Mouse (Mus musculus) heart, adult 18-20 months (tissue): ENCODE results near the gene Higd1b. TPM values are rescaled to one million over a fixed set of nuclear protein-coding genes. Genes with fewer than 3 reads are reported as not detected.

ENCODE experiments used
- DNase-seq, 2 experiments: peaks; one replicate each; pipeline ENCODE4 v3.0.0; 2021 to 2022; ENCODE audit warnings: mixed read lengths in 1 of 2
- long read RNA-seq, 2 experiments: library from polyadenylated mRNA; stranded (forward); transcript quantifications; one replicate each; pipeline ENCODE4 v2.0.0; 2021
- total RNA-seq, 2 experiments: library from RNA; stranded (reverse); gene quantifications; 2 replicates each; pipeline ENCODE4 v1.2.3; 2021

The Higd1b gene
- total RNA-seq = 10 to 100 TPM; 10.6 to 15.7 TPM
- long read RNA-seq, experiment 1, transcript Higd1b-201 (3 exons, 735 nt) = major isoform, 14 of 17 reads
- long read RNA-seq, experiment 1, partial matches to known transcripts = 0 of 17 reads
- long read RNA-seq, experiment 1, other reads (novel, unspliced or antisense) = 2 of 17 reads
- long read RNA-seq, experiment 2, transcript Higd1b-201 (3 exons, 735 nt) = major isoform, 11 of 12 reads
- long read RNA-seq, experiment 2, partial matches to known transcripts = 0 of 12 reads
- long read RNA-seq, experiment 2, other reads (novel, unspliced or antisense) = 0 of 12 reads

DNA sequence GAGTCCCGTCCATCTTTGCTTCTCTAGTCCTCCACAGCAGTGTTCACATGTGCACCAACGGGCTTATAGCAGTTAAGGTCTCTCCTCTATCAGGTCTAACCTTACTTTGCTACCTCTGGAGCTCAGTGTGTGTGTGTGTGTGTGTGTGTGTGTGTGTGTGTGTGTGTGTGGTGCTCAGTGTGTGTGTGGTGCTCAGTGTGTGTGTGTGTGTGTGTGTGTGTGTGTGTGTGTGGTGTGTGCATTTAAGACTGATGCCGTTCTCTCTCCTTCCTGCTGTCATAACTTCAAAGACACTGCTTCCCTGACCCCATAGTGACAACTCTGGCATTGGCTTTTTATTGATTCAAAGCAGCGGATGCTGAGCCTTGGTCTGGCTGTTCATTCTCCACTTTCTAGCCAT is at the start of gene Higd1b:
Gene Higd1b (plus strand): TSS at position 301 of the 400 bp plus-strand sequence.
- no peak for DNase-seq

GRCm38 (mm10) chr11:102787688-102788177 is 47.9 kb upstream of the Higd1b start:
- DNase-seq = no peak

- peak in 1 of 2 experiments; percentile 30 for DNase-seq
Measured at GRCm38 (mm10) chr11:102791682-102792445, 43.8 kb upstream of the Higd1b start.

GRCm38 (mm10) chr11:102794157-102794556 is 41.5 kb upstream of the Higd1b start:
- DNase-seq = no peak

- DNase-seq = no peak
Measured at GRCm38 (mm10) chr11:102803453-102803852, 32.2 kb upstream of the Higd1b start.

DNA sequence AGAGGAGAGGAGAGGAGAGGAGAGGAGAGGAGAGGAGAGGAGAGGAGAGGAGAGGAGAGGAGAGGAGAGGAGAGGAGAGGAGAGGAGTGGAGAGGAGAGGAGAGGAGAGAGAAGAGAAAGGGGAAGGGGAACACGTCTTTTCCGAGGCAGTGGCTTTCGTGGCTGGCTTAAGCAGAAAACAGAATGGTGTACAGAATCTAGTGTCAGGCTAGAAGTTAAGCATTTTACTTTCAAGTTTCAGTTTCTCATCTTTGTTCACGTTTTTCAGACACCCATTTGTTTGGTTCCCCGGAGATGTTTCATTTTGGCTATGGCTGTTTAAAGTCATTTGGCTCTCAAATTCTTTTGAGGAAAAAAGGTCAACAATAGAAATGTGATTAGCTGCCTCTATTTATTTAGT is 27.4 kb upstream of the Higd1b start:
- DNase-seq = no peak

- DNase-seq = no peak
Measured at GRCm38 (mm10) chr11:102810721-102811485, 24.7 kb upstream of the Higd1b start.

DNA sequence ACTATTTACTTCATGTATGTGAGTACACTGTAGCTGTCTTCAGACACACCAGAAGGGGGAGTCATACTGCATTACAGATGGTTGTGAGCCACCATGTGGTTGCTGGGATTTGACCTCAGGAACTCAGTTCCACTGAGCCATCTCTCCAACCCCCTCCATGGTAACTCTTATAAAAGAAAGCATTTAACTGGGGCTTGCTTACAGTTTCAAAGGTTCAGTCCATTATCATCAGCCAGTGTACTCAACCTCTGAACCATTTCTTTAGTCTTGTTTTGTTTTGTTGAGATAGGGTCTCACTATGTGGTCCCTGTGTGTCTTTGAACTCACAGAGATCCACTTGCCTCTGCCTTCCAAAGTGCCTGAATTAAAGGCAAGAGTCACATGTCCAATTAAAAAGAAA is 20.8 kb upstream of the Higd1b start:
- no peak for DNase-seq

- peak in 1 of 2 experiments; percentile 68 for DNase-seq
Measured at GRCm38 (mm10) chr11:102818121-102819020, 17.3 kb upstream of the Higd1b start.

- DNase-seq = peak; percentile 70 to 80
Measured at GRCm38 (mm10) chr11:102819021-102819782, 16.4 kb upstream of the Higd1b start, which contains the start of gene Gjc1. Gene Gjc1, minus strand, starts transcription at chr11:102819700.

DNA sequence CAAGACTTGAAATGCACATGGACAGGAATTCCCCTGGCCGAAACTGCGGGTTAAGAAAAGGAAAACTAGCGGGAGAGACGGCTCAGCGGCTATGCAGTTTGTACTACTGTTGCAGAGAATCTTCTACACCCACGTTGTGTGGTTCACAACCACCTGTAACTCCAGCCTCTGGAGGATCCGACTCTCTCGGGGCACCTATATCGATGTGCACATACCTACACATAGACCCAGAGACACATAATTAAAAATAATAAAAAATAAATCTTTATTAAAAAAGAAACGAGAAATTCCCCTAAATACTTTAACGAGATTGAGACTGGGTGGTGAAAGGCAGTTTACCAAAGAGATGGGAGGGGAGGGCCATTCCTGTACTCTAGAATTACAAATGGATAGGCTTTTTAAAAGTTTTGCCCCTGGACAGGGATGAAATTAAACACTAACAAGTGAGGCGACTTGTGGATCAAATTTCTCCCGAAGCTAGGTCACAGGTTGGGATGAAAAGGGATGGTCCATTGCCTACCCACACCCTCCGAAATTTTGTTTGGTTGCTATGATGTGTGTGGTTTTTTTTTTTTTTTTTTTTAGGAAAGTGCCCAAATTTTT is 15.8 kb upstream of the Higd1b start:
- no peak for DNase-seq

GRCm38 (mm10) chr11:102820432-102820831 is 15.2 kb upstream of the Higd1b start:
- no peak for DNase-seq

GRCm38 (mm10) chr11:102821231-102821630 is 14.4 kb upstream of the Higd1b start:
- DNase-seq = no peak

DNA sequence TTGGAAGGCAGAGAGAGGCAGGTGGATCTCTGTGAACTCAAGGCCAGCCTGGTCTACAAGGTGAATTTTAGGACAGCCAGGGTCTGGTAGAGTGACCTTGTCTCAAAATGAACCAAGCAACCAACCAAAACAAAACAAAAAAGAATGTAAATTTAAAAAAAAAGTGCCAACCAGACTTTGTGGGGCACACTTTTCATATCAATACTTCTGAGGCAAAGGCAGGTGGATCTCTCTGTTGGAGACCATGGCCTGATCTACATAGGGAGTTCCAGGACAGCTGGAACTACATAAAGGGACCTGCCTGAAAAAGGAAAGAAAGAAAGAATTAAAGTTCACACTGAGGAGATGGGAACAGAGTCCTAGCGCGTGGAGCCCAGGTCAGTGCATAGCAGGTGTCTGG is 9.2 kb upstream of the Higd1b start:
- DNase-seq = no peak

- DNase-seq = peak in 1 of 2 experiments; percentile 25
Measured at GRCm38 (mm10) chr11:102827097-102827496, 8.6 kb upstream of the Higd1b start.

GRCm38 (mm10) chr11:102830276-102830675 is 5.4 kb upstream of the Higd1b start:
- DNase-seq = no peak

- DNase-seq = no peak
Measured at GRCm38 (mm10) chr11:102832700-102833297, 2.9 kb upstream of the Higd1b start.

DNA sequence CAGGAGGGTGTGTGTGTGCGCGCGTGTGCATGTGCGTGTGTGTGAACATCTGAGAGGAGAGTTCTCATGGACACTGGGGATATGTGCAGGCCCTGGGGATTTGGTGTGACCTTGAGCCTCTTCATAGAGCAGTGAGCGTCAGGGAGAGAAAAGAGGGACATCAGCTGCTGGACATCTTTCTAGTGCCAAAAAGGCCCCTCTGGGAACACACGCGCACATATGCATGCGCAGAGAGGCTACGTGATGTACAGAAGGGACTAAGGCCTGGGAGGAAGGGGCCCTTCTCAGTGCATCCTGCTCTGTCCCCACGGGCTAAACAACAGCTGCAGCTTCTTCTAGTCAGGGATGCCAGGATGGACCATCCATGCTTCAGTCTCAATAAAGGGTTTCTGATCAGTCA is 1.4 kb upstream of the Higd1b start:
- peak; percentile 35 to 62 for DNase-seq

GRCm38 (mm10) chr11:102836146-102836545 is 497 bp downstream of the Higd1b start:
- DNase-seq = peak; percentile 40 to 70

GRCm38 (mm10) chr11:102837385-102837784 is 1.7 kb downstream of the Higd1b start:
- DNase-seq = no peak
